Mouse (Mus musculus) kidney, adult 11 months (tissue): ENCODE measurements at regions not wholly inside any gene's neighbourhood (a gene's known extent, or its start where the extent isn't known, plus 50 kb on each side); places are given as distances from the start of the nearest gene placed in this dataset.

Experiments
- DNase-seq: peaks from one replicate; pipeline ENCODE4 v3.0.0; 2022

- DNase-seq: no peak
Measured at GRCm38 (mm10) chr13:73170301-73170700, 90.0 kb upstream of the Irx4 start.

GRCm38 (mm10) chr13:73207931-73208448 lies 52.3 kb upstream of the Irx4 start:
- DNase-seq: no peak
